Mouse (Mus musculus): ENCODE results near the gene Olfr642. TPM values are rescaled to one million over a fixed set of nuclear protein-coding genes. Genes with fewer than 3 reads are reported as not detected.

The Olfr642 gene
- polyA plus RNA-seq (2015; fragmentation: Nextera tagmentation; extraction: Ambion mirVana) = not detected in 2 replicates

DNA sequence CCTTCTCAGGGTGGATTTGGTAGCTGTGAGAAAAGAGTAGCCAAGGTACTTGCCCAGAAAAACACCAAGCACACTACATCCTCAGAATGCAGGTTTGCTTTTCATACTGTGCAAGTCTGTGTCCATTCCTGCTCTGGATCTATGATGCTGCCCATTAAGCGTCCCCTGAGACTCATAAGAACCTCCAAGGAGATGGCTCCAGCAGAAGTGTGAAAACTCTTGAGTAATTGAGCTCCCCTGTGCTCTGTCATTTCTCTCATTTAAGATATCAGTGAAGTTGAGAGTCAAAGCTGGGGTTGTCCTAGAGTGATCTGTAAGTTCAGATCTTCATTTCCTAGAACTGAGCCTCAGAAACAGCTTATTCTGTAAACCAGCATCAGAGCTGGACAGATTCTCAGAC lies at the start of gene Olfr642:
TSS of gene Olfr642 (minus strand) at position 101 of the 400 bp plus-strand sequence.
- WGBS (ENCODE audit: insufficient replicate concordance) = 29% methylated on average over 1 of the region's 1 CpGs
- Histone ChIP-seq H3K4me1 (ENCODE audit: control insufficient read depth, low read depth, low read length) (no peaks in the 10 kb centered on the region), H3K4me2 (ENCODE audit: low read depth, low read length) (no peak within 1 kb of the TSS), H3K36me3 (ENCODE audit: control insufficient read depth, insufficient read depth) (no peaks in the 10 kb centered on the region), H3K27me3 (ENCODE audit: control insufficient read depth, insufficient read depth, low read depth, low read length) (no peaks in the 10 kb centered on the region), H3K9me3 (replicated peaks; ENCODE audit: control insufficient read depth, low read length) (no peaks in the 10 kb centered on the region), H3K9ac (ENCODE audit: low read depth, low read length) (no peak within 1 kb of the TSS), H3K27ac (ENCODE audit: low read length) (no peak within 1 kb of the TSS), H3K4me3 (ENCODE audit: low read depth, low read length) (no peak within 1 kb of the TSS)
- ATAC-seq (ENCODE audit: low read depth) = no peak

DNA sequence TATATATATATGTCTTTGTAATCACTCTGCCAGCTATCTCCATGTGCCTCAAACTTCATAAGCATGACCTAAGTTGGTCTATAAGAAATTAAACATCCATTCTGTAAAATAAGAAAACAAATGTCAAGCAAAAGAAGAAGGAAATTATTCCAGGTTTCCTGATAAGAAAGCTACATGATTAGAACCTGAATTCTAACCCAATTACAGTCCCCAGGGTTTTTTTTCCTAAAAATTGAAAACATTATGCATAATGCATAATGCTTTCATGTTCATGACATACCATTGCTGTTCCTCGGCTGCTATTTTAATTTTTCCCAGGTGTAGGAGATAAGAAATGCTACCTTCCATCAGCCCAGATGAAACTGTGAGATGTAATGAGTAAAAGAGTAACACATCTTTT lies 32.9 kb upstream of the Olfr642 start, which contains the start of gene Olfr645:
TSS of gene Olfr645 (minus strand) at position 101 of the 400 bp plus-strand sequence.
- H3K27me3 ChIP-seq (ENCODE audit: control insufficient read depth, insufficient read depth, low read depth, low read length) = no peaks in the 10 kb centered on the region
- ATAC-seq (ENCODE audit: low read depth) = no peak
- 47% methylated on average over 1 of the region's 1 CpGs for WGBS (ENCODE audit: insufficient replicate concordance)
- H3K27ac ChIP-seq (ENCODE audit: low read length) = no peak within 1 kb of the TSS
- H3K4me1 ChIP-seq (ENCODE audit: control insufficient read depth, low read depth, low read length) = no peaks in the 10 kb centered on the region
- no peaks in the 10 kb centered on the region for H3K36me3 ChIP-seq (ENCODE audit: control insufficient read depth, insufficient read depth)
- no peak within 1 kb of the TSS for H3K4me3 ChIP-seq (ENCODE audit: low read depth, low read length)
- H3K9ac ChIP-seq (ENCODE audit: low read depth, low read length) = no peak within 1 kb of the TSS
- H3K4me2 ChIP-seq (ENCODE audit: low read depth, low read length) = no peak within 1 kb of the TSS
- no peaks in the 10 kb centered on the region for H3K9me3 ChIP-seq (replicated peaks; ENCODE audit: control insufficient read depth, low read length)

DNA sequence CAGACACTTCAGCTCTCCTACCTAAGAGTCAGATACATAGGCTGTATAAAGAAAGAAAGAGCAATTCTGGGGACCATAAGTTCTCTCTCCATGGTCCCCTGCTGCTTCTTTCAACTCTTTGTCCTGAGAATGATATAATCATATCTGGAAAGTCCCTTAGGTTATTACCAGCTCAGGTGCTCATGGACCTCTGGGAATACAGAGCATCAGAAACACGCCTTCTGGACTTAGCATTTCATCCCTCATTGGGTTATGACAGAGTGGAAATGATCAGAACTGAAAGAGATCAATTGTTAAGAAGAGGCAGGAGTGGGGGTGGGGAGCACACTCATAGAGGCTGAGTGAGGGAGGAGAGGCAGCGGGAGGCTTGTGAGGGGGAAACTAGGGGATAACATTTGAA lies 19.3 kb upstream of the Olfr642 start, which contains the start of gene Olfr644:
TSS of gene Olfr644 (minus strand) at position 101 of the 400 bp plus-strand sequence.
- Histone ChIP-seq H3K27me3 (ENCODE audit: control insufficient read depth, insufficient read depth, low read depth, low read length) (no peaks in the 10 kb centered on the region), H3K4me2 (ENCODE audit: low read depth, low read length) (no peak within 1 kb of the TSS), H3K36me3 (ENCODE audit: control insufficient read depth, insufficient read depth) (no peaks in the 10 kb centered on the region), H3K27ac (ENCODE audit: low read length) (no peak within 1 kb of the TSS), H3K4me3 (ENCODE audit: low read depth, low read length) (no peak within 1 kb of the TSS), H3K4me1 (ENCODE audit: control insufficient read depth, low read depth, low read length) (no peaks in the 10 kb centered on the region), H3K9ac (ENCODE audit: low read depth, low read length) (no peak within 1 kb of the TSS), H3K9me3 (replicated peaks; ENCODE audit: control insufficient read depth, low read length) (no peaks in the 10 kb centered on the region)
- no peak for ATAC-seq (ENCODE audit: low read depth)
- WGBS (ENCODE audit: insufficient replicate concordance) = 57% methylated on average over 2 of the region's 2 CpGs

DNA sequence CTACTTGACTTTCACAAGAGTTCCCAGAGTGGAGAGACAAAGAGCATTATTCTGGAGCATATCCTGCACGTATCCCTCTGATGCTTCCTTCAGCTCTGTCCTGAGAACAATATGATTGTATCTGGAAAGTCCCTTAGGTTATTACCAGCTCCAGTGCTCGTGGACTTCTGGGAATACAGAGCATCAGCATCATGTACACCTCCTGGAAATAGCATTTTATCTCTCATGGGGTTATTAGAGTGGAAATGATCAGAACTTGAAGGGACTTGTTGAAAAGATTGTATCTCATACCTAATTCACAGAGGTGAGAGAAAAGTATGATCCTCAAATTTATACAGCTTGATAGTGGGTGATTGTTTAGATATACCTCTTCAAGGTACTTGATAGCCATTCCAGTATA lies 8.9 kb upstream of the Olfr642 start, which contains the start of gene 4930516K23Rik:
TSS of gene 4930516K23Rik (minus strand) at position 101 of the 400 bp plus-strand sequence.
- Histone ChIP-seq H3K4me3 (ENCODE audit: low read depth, low read length) (no peak within 1 kb of the TSS), H3K9ac (ENCODE audit: low read depth, low read length) (no peak within 1 kb of the TSS), H3K36me3 (ENCODE audit: control insufficient read depth, insufficient read depth) (no peaks in the 10 kb centered on the region), H3K4me1 (ENCODE audit: control insufficient read depth, low read depth, low read length) (no peaks in the 10 kb centered on the region), H3K4me2 (ENCODE audit: low read depth, low read length) (no peak within 1 kb of the TSS), H3K9me3 (replicated peaks; ENCODE audit: control insufficient read depth, low read length) (no peaks in the 10 kb centered on the region), H3K27ac (ENCODE audit: low read length) (no peak within 1 kb of the TSS), H3K27me3 (ENCODE audit: control insufficient read depth, insufficient read depth, low read depth, low read length) (no peaks in the 10 kb centered on the region)
- 37% methylated on average over 2 of the region's 2 CpGs for WGBS (ENCODE audit: insufficient replicate concordance)
- ATAC-seq (ENCODE audit: low read depth) = no peak

DNA sequence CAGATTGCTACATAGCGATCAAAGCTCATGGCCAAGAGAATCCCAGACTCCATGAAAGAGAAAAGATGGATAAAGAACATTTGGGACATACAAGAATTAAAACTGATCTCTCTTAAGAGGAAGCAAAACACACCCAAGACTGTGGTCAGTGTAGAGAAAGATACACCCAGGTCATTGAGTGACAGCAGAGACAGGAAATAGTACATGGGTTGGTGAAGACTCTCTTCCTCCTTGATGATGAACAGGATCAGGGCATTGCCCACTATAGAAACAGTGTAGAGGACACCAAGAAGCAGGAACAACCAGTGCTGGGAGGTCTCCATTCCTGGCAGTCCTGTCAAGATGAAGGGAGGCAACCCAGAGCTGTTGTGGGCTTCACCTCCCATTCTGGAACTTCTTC lies 6.7 kb upstream of the Olfr642 start:
- 73% methylated on average over 1 of the region's 1 CpGs for WGBS (ENCODE audit: insufficient replicate concordance)

DNA sequence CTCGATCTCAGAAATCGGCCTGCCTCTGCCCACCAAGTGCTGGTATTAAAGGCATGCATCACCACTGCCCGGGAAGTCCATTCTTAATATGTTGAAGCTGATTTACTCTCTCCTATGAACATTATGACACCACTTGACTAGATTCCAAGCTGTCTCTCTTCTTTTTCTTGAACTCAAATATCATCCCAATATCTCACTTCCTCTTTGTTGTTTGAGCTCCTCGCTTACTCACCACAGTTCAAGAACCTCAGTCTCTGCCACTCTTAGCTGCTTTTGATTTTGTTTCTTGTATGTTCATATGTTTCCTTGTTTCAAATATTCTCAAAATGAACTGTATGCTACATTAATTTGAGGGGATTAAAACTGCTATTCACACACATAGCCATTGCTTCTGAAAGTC lies 1.7 kb downstream of the Olfr642 start:
- Histone ChIP-seq H3K27ac (ENCODE audit: low read length) (no peak overlapping the region), H3K4me1 (ENCODE audit: control insufficient read depth, low read depth, low read length) (no peaks in the 10 kb centered on the region), H3K4me2 (ENCODE audit: low read depth, low read length) (no peak overlapping the region), H3K9ac (ENCODE audit: low read depth, low read length) (no peak overlapping the region), H3K36me3 (ENCODE audit: control insufficient read depth, insufficient read depth) (no peaks in the 10 kb centered on the region), H3K4me3 (ENCODE audit: low read depth, low read length) (no peak overlapping the region), H3K9me3 (replicated peaks; ENCODE audit: control insufficient read depth, low read length) (no peaks in the 10 kb centered on the region), H3K27me3 (ENCODE audit: control insufficient read depth, insufficient read depth, low read depth, low read length) (no peaks in the 10 kb centered on the region)
- 43% methylated on average over 4 of the region's 4 CpGs for WGBS (ENCODE audit: insufficient replicate concordance)
- ATAC-seq (ENCODE audit: low read depth) = no peak

More for the DNA sequence above, 6.7 kb upstream of the Olfr642 start:
- Histone ChIP-seq H3K4me3 (ENCODE audit: low read depth, low read length) (no peak overlapping the region), H3K4me2 (ENCODE audit: low read depth, low read length) (no peak overlapping the region), H3K9ac (ENCODE audit: low read depth, low read length) (no peak overlapping the region), H3K9me3 (replicated peaks; ENCODE audit: control insufficient read depth, low read length) (no peaks in the 10 kb centered on the region), H3K27me3 (ENCODE audit: control insufficient read depth, insufficient read depth, low read depth, low read length) (no peaks in the 10 kb centered on the region), H3K27ac (ENCODE audit: low read length) (no peak overlapping the region), H3K36me3 (ENCODE audit: control insufficient read depth, insufficient read depth) (no peaks in the 10 kb centered on the region), H3K4me1 (ENCODE audit: control insufficient read depth, low read depth, low read length) (no peaks in the 10 kb centered on the region)
- no peak for ATAC-seq (ENCODE audit: low read depth)

DNA sequence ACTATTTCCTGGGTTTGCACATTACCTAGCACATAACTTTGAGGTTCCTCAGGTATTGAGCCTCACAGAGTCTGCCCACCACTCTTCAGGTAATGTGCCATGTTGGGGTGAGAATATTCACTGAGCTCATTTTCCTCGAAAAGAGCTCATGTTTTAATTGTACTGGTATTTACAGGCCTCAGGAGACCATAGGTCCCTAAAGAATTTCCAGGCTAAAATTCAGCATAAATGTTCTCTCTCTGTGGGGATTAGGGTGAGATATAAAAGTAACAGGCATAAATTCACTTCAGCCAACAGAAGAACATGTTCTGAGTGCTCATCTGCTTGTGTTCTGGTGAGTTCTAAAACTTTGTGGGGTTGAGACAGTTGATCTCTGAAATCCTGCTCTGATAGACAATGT lies 17.3 kb downstream of the Olfr642 start, which contains the start of gene Olfr641:
TSS of gene Olfr641 (plus strand) at position 301 of the 400 bp plus-strand sequence.
- Histone ChIP-seq H3K9me3 (replicated peaks; ENCODE audit: control insufficient read depth, low read length) (no peaks in the 10 kb centered on the region), H3K4me3 (ENCODE audit: low read depth, low read length) (no peak within 1 kb of the TSS), H3K9ac (ENCODE audit: low read depth, low read length) (no peak within 1 kb of the TSS), H3K4me2 (ENCODE audit: low read depth, low read length) (no peak within 1 kb of the TSS), H3K27ac (ENCODE audit: low read length) (no peak within 1 kb of the TSS), H3K36me3 (ENCODE audit: control insufficient read depth, insufficient read depth) (no peaks in the 10 kb centered on the region), H3K4me1 (ENCODE audit: control insufficient read depth, low read depth, low read length) (no peaks in the 10 kb centered on the region), H3K27me3 (ENCODE audit: control insufficient read depth, insufficient read depth, low read depth, low read length) (no peaks in the 10 kb centered on the region)
- 52% methylated on average over 1 of the region's 1 CpGs for WGBS (ENCODE audit: insufficient replicate concordance)
- ATAC-seq (ENCODE audit: low read depth) = no peak

DNA sequence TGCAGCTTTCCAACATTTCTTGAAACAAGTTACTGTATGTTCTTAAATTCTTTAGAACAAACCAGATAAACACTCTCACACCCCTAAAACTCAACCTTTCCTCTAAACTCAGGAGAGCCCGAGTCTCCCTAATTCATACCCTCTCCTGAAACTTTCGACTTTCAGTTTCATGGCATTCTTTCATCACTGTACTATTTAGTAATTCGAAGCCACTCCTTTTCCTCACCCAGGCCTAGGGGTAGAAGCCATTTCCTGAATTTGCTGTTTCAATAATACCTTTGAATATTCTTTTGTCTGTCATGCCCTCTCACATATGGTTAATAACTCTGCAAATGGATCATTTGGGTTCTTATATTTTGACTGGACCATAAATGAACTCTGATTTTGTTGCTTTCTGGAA lies 25.5 kb downstream of the Olfr642 start:
- WGBS (ENCODE audit: insufficient replicate concordance) = 58% methylated on average over 3 of the region's 3 CpGs
- H3K27me3 ChIP-seq (ENCODE audit: control insufficient read depth, insufficient read depth, low read depth, low read length) = no peaks in the 10 kb centered on the region
- no peaks in the 10 kb centered on the region for H3K9me3 ChIP-seq (replicated peaks; ENCODE audit: control insufficient read depth, low read length)
- no peak overlapping the region for H3K9ac ChIP-seq (ENCODE audit: low read depth, low read length)
- no peak overlapping the region for H3K27ac ChIP-seq (ENCODE audit: low read length)
- H3K4me1 ChIP-seq (ENCODE audit: control insufficient read depth, low read depth, low read length) = no peaks in the 10 kb centered on the region
- H3K4me2 ChIP-seq (ENCODE audit: low read depth, low read length) = no peak overlapping the region
- no peak overlapping the region for H3K4me3 ChIP-seq (ENCODE audit: low read depth, low read length)
- no peaks in the 10 kb centered on the region for H3K36me3 ChIP-seq (ENCODE audit: control insufficient read depth, insufficient read depth)
- ATAC-seq (ENCODE audit: low read depth) = no peak

DNA sequence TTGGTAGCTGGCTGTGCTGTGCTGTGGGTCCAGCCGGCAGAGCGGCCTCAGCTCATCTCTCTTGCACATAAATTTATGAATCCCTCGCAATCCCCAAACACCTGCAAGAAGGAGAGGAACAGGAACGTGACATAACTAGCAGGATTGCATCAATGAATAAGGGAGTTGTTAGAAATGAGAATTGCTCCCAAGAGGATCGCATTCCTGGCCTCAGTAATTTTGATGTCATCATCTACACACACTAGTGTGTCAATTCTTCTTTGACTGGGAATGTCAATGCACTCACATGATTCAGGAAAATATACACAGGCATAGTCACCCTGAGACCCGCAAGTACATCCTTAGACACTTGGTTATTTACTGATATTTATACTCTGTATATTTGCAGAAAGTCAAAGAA lies 27.0 kb downstream of the Olfr642 start, which contains the start of gene Olfr640:
TSS of gene Olfr640 (minus strand) at position 101 of the 400 bp plus-strand sequence.
- H3K4me1 ChIP-seq (ENCODE audit: control insufficient read depth, low read depth, low read length) = no peaks in the 10 kb centered on the region
- WGBS (ENCODE audit: insufficient replicate concordance) = 57% methylated on average over 6 of the region's 6 CpGs
- H3K9me3 ChIP-seq (replicated peaks; ENCODE audit: control insufficient read depth, low read length) = no peaks in the 10 kb centered on the region
- H3K27ac ChIP-seq (ENCODE audit: low read length) = no peak within 1 kb of the TSS
- H3K4me3 ChIP-seq (ENCODE audit: low read depth, low read length) = no peak within 1 kb of the TSS
- H3K4me2 ChIP-seq (ENCODE audit: low read depth, low read length) = no peak within 1 kb of the TSS
- H3K27me3 ChIP-seq (ENCODE audit: control insufficient read depth, insufficient read depth, low read depth, low read length) = no peaks in the 10 kb centered on the region
- no peak within 1 kb of the TSS for H3K9ac ChIP-seq (ENCODE audit: low read depth, low read length)
- ATAC-seq (ENCODE audit: low read depth) = no peak
- H3K36me3 ChIP-seq (ENCODE audit: control insufficient read depth, insufficient read depth) = no peaks in the 10 kb centered on the region
